In genomic region chr13:91459896-91460620, GRCm38 (mm10) we compare ENCODE assay signal across 8 mouse cellular contexts. TPM values are rescaled to one million over a fixed set of nuclear protein-coding genes. Genes with fewer than 3 reads are reported as not detected.
DNase-seq lines count a peak whose midpoint lies in the region; ATAC-seq and TF ChIP-seq lines count a peak whose summit lies in the region.

Gene Ssbp2 (plus strand): TSS chr13:91460283.

- DNase-seq in right cerebral cortex, postnatal 25 days: peak; percentile 32
- DNase-seq in right cerebral cortex, postnatal 4 days: no peak
- no peak for DNase-seq in brain, embryonic 14.5 days (ENCODE audit: low read depth)
- DNase-seq in gastrocnemius, postnatal 4 days (ENCODE audit: low spot score in 2 of 2): no peak
- DNase-seq in yolk sac, embryonic 10.5 days (ENCODE audit: low spot score): peak; percentile 85
- DNase-seq in lung, postnatal 10 days: no peak

- H3K4me1 ChIP-seq in intestine, embryonic 16.5 days (ENCODE audit: control insufficient read depth, insufficient read depth, low read length): peaks cover 7% of the 10 kb centered on the region
- peaks cover 44% of the 10 kb centered on the region for H3K4me1 ChIP-seq in liver, embryonic 16.5 days (ENCODE audit: control insufficient read depth, low read depth, low read length)

- ATAC-seq in intestine, embryonic 16.5 days: peak; percentile 66
- ATAC-seq in liver, embryonic 16.5 days (ENCODE audit: low read depth): peak; percentile 44

- peak within 1 kb of the TSS; percentile 87 for H3K4me2 ChIP-seq in intestine, embryonic 16.5 days (ENCODE audit: low read depth, low read length)
- peak within 1 kb of the TSS; percentile 88 for H3K4me2 ChIP-seq in liver, embryonic 16.5 days (ENCODE audit: low read depth, low read length)

- peak within 1 kb of the TSS; percentile 91 for H3K9ac ChIP-seq in intestine, embryonic 16.5 days (ENCODE audit: low read depth, low read length)
- peak within 1 kb of the TSS; percentile 97 for H3K9ac ChIP-seq in liver, embryonic 16.5 days (ENCODE audit: low read depth, low read length)

- no peaks in the 10 kb centered on the region for H3K27me3 ChIP-seq in intestine, embryonic 16.5 days (replicated peaks; ENCODE audit: control insufficient read depth, insufficient read depth, low read length)
- H3K27me3 ChIP-seq in liver, embryonic 16.5 days (ENCODE audit: control insufficient read depth, insufficient read depth, low read depth, low read length): no peaks in the 10 kb centered on the region

- no peaks in the 10 kb centered on the region for H3K9me3 ChIP-seq in intestine, embryonic 16.5 days (ENCODE audit: control insufficient read depth, low read length)
- H3K9me3 ChIP-seq in liver, embryonic 16.5 days (replicated peaks; ENCODE audit: control insufficient read depth, low read length): no peaks in the 10 kb centered on the region

- H3K27ac ChIP-seq in intestine, embryonic 16.5 days (ENCODE audit: low read length): peak within 1 kb of the TSS; percentile 94
- peak within 1 kb of the TSS; percentile 90 for H3K27ac ChIP-seq in liver, embryonic 16.5 days (ENCODE audit: low read length)

- no peak for TF ChIP-seq POLR2A in brain, embryonic 14.5 days (IDR thresholded peaks at IDR 0.05; ENCODE audit: borderline replicate concordance, extremely low read depth, insufficient read depth, insufficient read length, poor library complexity, severe bottlenecking)

- no peaks in the 10 kb centered on the region for H3K36me3 ChIP-seq in intestine, embryonic 16.5 days (ENCODE audit: control insufficient read depth, insufficient read depth, low read length)
- H3K36me3 ChIP-seq in liver, embryonic 16.5 days (ENCODE audit: control insufficient read depth, insufficient read depth): no peaks in the 10 kb centered on the region

- 12% methylated on average over 25 of the region's 29 CpGs for WGBS in intestine, embryonic 16.5 days
- WGBS in liver, embryonic 16.5 days (ENCODE audit: insufficient replicate concordance): 10% methylated on average over 26 of the region's 29 CpGs

- TF ChIP-seq CTCF in brain, embryonic 14.5 days (IDR thresholded peaks at IDR 0.05; ENCODE audit: borderline replicate concordance, extremely low read depth, insufficient read depth, insufficient read length): no peak

- H3K4me3 ChIP-seq in intestine, embryonic 16.5 days (ENCODE audit: low read length): peak within 1 kb of the TSS; percentile 88
- peak within 1 kb of the TSS; percentile 98 for H3K4me3 ChIP-seq in liver, embryonic 16.5 days (ENCODE audit: low read depth, low read length)

RNA-seq across cellular contexts. Expression of gene Ssbp2, which starts in this region (rescaled TPM):
- polyA plus RNA-seq in brain, embryonic 14.5 days (2012; rRNA removed): 133 and 154 TPM in 2 replicates
- total RNA-seq in gastrocnemius, postnatal 4 days (2021): 10 to 100 TPM; 39.4 to 48.4 TPM
- 65.1 and 78.7 TPM in 2 replicates for polyA plus RNA-seq in intestine, embryonic 16.5 days (2015; fragmentation: Nextera tagmentation; extraction: Ambion mirVana)
- 40.0 and 44.3 TPM in 2 replicates for polyA plus RNA-seq in liver, embryonic 16.5 days (2015; fragmentation: Nextera tagmentation; extraction: Ambion mirVana)

Comparison
In these comparisons a context has a peak if more than half of its experiments do, and no peak if none do; other contexts are left out.
1. DNase-seq: peak in right cerebral cortex, postnatal 25 days (single experiment) and yolk sac, embryonic 10.5 days (single experiment); none in right cerebral cortex, postnatal 4 days (single experiment), brain, embryonic 14.5 days (single experiment), gastrocnemius, postnatal 4 days (0 of 2) and lung, postnatal 10 days (single experiment).